Mouse (Mus musculus) small intestine, adult 2 months (tissue): ENCODE results near the gene Kcnk12. TPM values are rescaled to one million over a fixed set of nuclear protein-coding genes. Genes with fewer than 3 reads are reported as not detected.

Experiments
- H3K27ac ChIP-seq: fragments of 200-500 bp; 2 replicates; pipeline ENCODE4 v1.5.1; 2012; ENCODE audit warnings: low read depth, low read length, control low read depth, inconsistent platforms; ENCODE audit not compliant: insufficient read depth
- H3K27me3 ChIP-seq: fragments of 200-500 bp; 2 replicates; pipeline ENCODE4 v1.6.1; 2012; ENCODE audit warnings: mild to moderate bottlenecking, moderate library complexity, low read length, inconsistent platforms; ENCODE audit not compliant: control insufficient read depth, insufficient read depth
- H3K36me3 ChIP-seq: fragments of 200-500 bp; 2 replicates; pipeline ENCODE4 v1.6.1; 2012; ENCODE audit warnings: mild to moderate bottlenecking, low read length, control low read depth, inconsistent platforms; ENCODE audit not compliant: control insufficient read depth, insufficient read depth
- H3K4me1 ChIP-seq: fragments of 200-500 bp; 2 replicates; pipeline ENCODE4 v1.6.1; 2012; ENCODE audit warnings: low read length, inconsistent platforms, mixed read lengths; ENCODE audit not compliant: control insufficient read depth, insufficient read depth, insufficient read length
- H3K4me3 ChIP-seq: fragments of 200-500 bp; 2 replicates; pipeline ENCODE4 v1.5.1; 2012; ENCODE audit warnings: low read depth, mild to moderate bottlenecking, control low read depth, inconsistent platforms, low read length, moderate library complexity
- CTCF ChIP-seq: fragments of 200-500 bp; IDR thresholded peaks from 2 replicates; pipeline ENCODE4 v1.5.1; 2012; ENCODE audit warnings: low read depth, mild to moderate bottlenecking, control low read depth, inconsistent platforms, low read length, moderate library complexity, mixed read lengths; ENCODE audit not compliant: insufficient replicate concordance, insufficient read length; ENCODE audit errors: extremely low read depth
- POLR2A ChIP-seq: fragments of 200-500 bp; IDR thresholded peaks from 2 replicates; pipeline ENCODE4 v1.6.1; 2012; ENCODE audit warnings: low read depth, mild to moderate bottlenecking, control low read depth, inconsistent platforms, low read length, moderate library complexity
- WGBS: fragments of 180-500 bp; shearing (Covaris S2); methylation state at CpG from one replicate; pipeline ENCODE4 v1.1.7; 2018; 5-methylcytosine and 5-hydroxymethylcytosine counted together
- polyA plus RNA-seq: library from polyadenylated mRNA; depleted of rRNA; stranded (reverse); fragments of >200 nt; gene quantifications from 2 replicates; pipeline ENCODE4 v1.2.3, GENCODE M21; 2012; rRNA removed

Kcnk12 gene
- polyA plus RNA-seq, 1 experiment, result 0.33 TPM

DNA sequence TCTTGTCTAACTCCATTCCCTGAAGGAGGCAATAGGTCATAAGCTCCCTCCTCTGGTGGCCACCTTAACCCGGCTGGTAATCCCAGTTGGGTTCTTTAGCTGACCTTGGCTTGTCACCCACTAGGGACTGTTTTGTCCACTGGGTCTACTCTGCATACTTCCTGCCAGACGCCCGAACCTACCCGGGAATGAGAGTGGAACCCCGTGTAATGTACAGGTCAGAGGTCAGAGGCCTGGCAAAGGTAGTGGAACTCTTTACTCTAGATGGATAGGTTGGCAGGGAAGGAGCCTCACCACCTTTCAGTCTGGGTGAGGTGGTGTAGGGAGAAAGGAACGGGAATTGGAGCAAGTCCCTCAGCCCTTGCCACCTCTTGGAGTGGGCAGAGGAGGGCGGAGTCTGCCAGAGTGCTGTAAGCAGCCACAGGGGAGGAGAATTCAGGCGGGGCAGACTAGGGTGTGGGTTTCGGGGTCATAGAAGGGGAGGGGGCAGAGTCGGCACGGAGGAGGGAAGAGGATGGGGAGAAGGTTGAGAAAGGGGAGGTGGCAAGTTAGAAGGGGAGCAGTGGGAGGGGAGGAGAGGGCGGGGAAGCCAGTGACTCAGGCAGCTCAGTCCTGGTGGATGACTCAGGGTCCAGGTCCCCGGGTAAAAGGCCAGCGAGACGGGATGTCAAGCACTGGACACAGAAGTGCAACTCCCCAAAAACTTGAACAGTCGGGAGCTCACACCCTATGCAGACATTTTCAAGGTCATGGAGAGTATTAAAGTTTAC, 98.6 kb downstream of the Kcnk12 start:
- Histone ChIP-seq H3K4me1 (peaks cover 10% of the 10 kb centered on the region), H3K36me3 (peaks cover 12% of the 10 kb centered on the region), H3K27ac (no peak overlapping the region), H3K4me3 (no peak overlapping the region), H3K27me3 (no peaks in the 10 kb centered on the region)
- no peak for TF ChIP-seq POLR2A
- TF ChIP-seq CTCF, result no peak
- 61% methylated on average over 16 of the region's 16 CpGs for WGBS

DNA sequence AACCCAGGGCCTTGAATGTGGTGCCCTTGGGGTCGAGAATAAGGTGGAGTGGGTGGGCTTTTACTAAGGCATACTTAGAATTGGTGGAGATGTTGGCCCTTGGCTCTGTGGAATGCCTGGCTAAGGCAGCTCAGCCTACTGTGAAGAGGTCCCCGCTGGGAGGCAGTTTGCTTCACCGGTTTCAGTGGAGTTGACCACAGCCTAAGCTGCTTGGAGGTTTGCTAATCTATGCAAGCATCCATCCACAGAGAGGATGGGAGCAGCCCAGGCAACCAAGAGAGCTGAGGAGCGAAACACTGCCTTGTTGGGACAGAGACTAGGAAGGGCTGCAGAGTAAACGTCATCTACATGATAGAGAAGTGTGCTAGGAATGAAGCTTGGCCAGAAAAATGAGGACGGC, 101.0 kb downstream of the Kcnk12 start:
- no peaks in the 10 kb centered on the region for H3K27me3 ChIP-seq
- H3K27ac ChIP-seq, result no peak overlapping the region
- H3K36me3 ChIP-seq, result peaks cover 12% of the 10 kb centered on the region
- no peak overlapping the region for H3K4me3 ChIP-seq
- H3K4me1 ChIP-seq, result peaks cover 10% of the 10 kb centered on the region
- TF ChIP-seq CTCF (no peak), POLR2A (no peak)
- 89% methylated on average over 6 of the region's 6 CpGs for WGBS

DNA sequence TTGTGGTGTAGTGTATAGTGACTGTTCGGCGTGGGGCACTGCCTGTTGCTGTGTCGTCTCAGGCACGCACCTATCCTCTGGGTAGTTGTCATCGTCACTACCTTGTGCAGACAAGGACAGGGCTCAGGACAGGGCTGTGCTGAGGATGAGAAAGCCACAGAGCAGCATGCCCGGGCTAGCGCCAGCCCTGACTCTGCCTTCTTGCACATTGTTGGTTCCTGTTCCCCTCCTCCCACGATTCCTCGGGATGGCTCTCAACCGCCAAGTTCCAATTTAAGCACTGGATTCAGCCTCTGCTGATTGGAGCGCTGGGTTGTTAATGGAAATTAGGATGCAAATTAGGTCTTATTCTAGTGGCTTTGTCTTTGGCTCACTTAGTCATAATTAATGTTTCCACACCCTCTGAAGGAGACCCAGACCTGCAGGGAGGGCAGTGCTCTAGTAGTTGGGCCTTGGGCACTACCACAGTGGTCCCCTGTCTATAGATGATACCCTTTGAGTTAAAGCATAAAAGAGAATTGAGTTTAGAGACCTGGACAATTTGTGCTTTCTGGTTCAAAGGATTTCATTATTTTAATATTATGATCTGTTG, 101.8 kb downstream of the Kcnk12 start:
- WGBS, result 94% methylated on average over 11 of the region's 11 CpGs
- H3K4me3 ChIP-seq, result no peak overlapping the region
- no peak for TF ChIP-seq POLR2A
- TF ChIP-seq CTCF, result no peak
- no peaks in the 10 kb centered on the region for H3K27me3 ChIP-seq
- no peak overlapping the region for H3K27ac ChIP-seq
- H3K36me3 ChIP-seq, result peaks cover 11% of the 10 kb centered on the region
- H3K4me1 ChIP-seq, result peaks cover 10% of the 10 kb centered on the region

Other genes with a start within 250 kb of the Kcnk12 start
- gene Epcam, start 162.0 kb downstream of the Kcnk12 start, polyA plus RNA-seq, result 511 and 1,756 TPM in 2 replicates
- gene Msh2, start 125.7 kb downstream of the Kcnk12 start, polyA plus RNA-seq, result 1.4 and 2.5 TPM in 2 replicates
- gene Rpl36-ps4, start 123.0 kb upstream of the Kcnk12 start, polyA plus RNA-seq, result not detected in 2 replicates
- 1.2 and 1.8 TPM in 2 replicates for gene Msh6, start 177.1 kb upstream of the Kcnk12 start, polyA plus RNA-seq